Mouse (Mus musculus): ENCODE measurements around the gene Rsrc1. TPM values are rescaled to one million over a fixed set of nuclear protein-coding genes. Genes with fewer than 3 reads are reported as not detected.

Gene Rsrc1
- polyA plus RNA-seq, 1 experiment from 2014 or later: 33.8 TPM

- no peak overlapping the region for H3K4me3 ChIP-seq (ENCODE audit: low read depth, low read length)
- no peak overlapping the region for H3K9ac ChIP-seq (ENCODE audit: low read depth, low read length)
- no peak overlapping the region for H3K4me2 ChIP-seq
- no peaks in the 10 kb centered on the region for H3K9me3 ChIP-seq (replicated peaks; ENCODE audit: control insufficient read depth, low read length)
- H3K4me1 ChIP-seq (ENCODE audit: control insufficient read depth, insufficient read depth, low read length): no peaks in the 10 kb centered on the region; the same call in 1 of the 2 replicates
- no peak for ATAC-seq (replicated peaks; ENCODE audit: insufficient number of reproducible peaks, low FRiP score, low TSS enrichment)
- no peaks in the 10 kb centered on the region for H3K27me3 ChIP-seq (ENCODE audit: control insufficient read depth, insufficient read depth, low read length)
- 61% methylated on average over 4 of the region's 4 CpGs for WGBS (ENCODE audit: insufficient replicate concordance)
- no peak overlapping the region for H3K27ac ChIP-seq (ENCODE audit: low read depth, low read length)
- no peaks in the 10 kb centered on the region for H3K36me3 ChIP-seq (ENCODE audit: control insufficient read depth, insufficient read depth, low read length)
Measured at GRCm38 (mm10) chr3:67279781-67280180, 298.6 kb downstream of the Rsrc1 start.

- Histone ChIP-seq H3K36me3 (ENCODE audit: control insufficient read depth, insufficient read depth, low read length) (no peaks in the 10 kb centered on the region), H3K27ac (ENCODE audit: low read depth, low read length) (no peak overlapping the region), H3K9ac (ENCODE audit: low read depth, low read length) (no peak overlapping the region), H3K27me3 (ENCODE audit: control insufficient read depth, insufficient read depth, low read length) (no peaks in the 10 kb centered on the region), H3K4me3 (ENCODE audit: low read depth, low read length) (no peak overlapping the region), H3K9me3 (replicated peaks; ENCODE audit: control insufficient read depth, low read length) (no peaks in the 10 kb centered on the region), H3K4me2 (no peak overlapping the region), H3K4me1 (ENCODE audit: control insufficient read depth, insufficient read depth, low read length) (no peaks in the 10 kb centered on the region; the same call in 1 of the 2 replicates)
- no peak for ATAC-seq (replicated peaks; ENCODE audit: insufficient number of reproducible peaks, low FRiP score, low TSS enrichment)
- WGBS (ENCODE audit: insufficient replicate concordance): 45% methylated on average over 3 of the region's 3 CpGs
Measured at GRCm38 (mm10) chr3:67280247-67280646, 299.1 kb downstream of the Rsrc1 start.

- no peak for ATAC-seq (replicated peaks; ENCODE audit: insufficient number of reproducible peaks, low FRiP score, low TSS enrichment)
- Histone ChIP-seq H3K9ac (ENCODE audit: low read depth, low read length) (no peak overlapping the region), H3K4me3 (ENCODE audit: low read depth, low read length) (no peak overlapping the region), H3K27me3 (ENCODE audit: control insufficient read depth, insufficient read depth, low read length) (no peaks in the 10 kb centered on the region), H3K27ac (ENCODE audit: low read depth, low read length) (no peak overlapping the region), H3K36me3 (ENCODE audit: control insufficient read depth, insufficient read depth, low read length) (no peaks in the 10 kb centered on the region), H3K9me3 (replicated peaks; ENCODE audit: control insufficient read depth, low read length) (no peaks in the 10 kb centered on the region), H3K4me1 (ENCODE audit: control insufficient read depth, insufficient read depth, low read length) (no peaks in the 10 kb centered on the region; the same call in 1 of the 2 replicates), H3K4me2 (no peak overlapping the region)
- 92% methylated on average over 1 of the region's 1 CpGs for WGBS (ENCODE audit: insufficient replicate concordance)
Measured at GRCm38 (mm10) chr3:67284039-67284438, 302.8 kb downstream of the Rsrc1 start.

- Histone ChIP-seq H3K9ac (ENCODE audit: low read depth, low read length) (no peak overlapping the region), H3K4me2 (no peak overlapping the region), H3K27me3 (ENCODE audit: control insufficient read depth, insufficient read depth, low read length) (no peaks in the 10 kb centered on the region), H3K9me3 (replicated peaks; ENCODE audit: control insufficient read depth, low read length) (no peaks in the 10 kb centered on the region), H3K4me3 (ENCODE audit: low read depth, low read length) (no peak overlapping the region), H3K27ac (ENCODE audit: low read depth, low read length) (no peak overlapping the region), H3K36me3 (ENCODE audit: control insufficient read depth, insufficient read depth, low read length) (no peaks in the 10 kb centered on the region), H3K4me1 (ENCODE audit: control insufficient read depth, insufficient read depth, low read length) (no peaks in the 10 kb centered on the region; the same call in 1 of the 2 replicates)
- ATAC-seq (replicated peaks; ENCODE audit: insufficient number of reproducible peaks, low FRiP score, low TSS enrichment): no peak
- 53% methylated on average over 4 of the region's 4 CpGs for WGBS (ENCODE audit: insufficient replicate concordance)
Measured at GRCm38 (mm10) chr3:67284848-67285247, 303.7 kb downstream of the Rsrc1 start.

GRCm38 (mm10) chr3:67288664-67289063, 307.5 kb downstream of the Rsrc1 start:
- ATAC-seq (replicated peaks; ENCODE audit: insufficient number of reproducible peaks, low FRiP score, low TSS enrichment): no peak
- Histone ChIP-seq H3K27ac (ENCODE audit: low read depth, low read length) (no peak overlapping the region), H3K9ac (ENCODE audit: low read depth, low read length) (no peak overlapping the region), H3K36me3 (ENCODE audit: control insufficient read depth, insufficient read depth, low read length) (no peaks in the 10 kb centered on the region), H3K27me3 (ENCODE audit: control insufficient read depth, insufficient read depth, low read length) (no peaks in the 10 kb centered on the region), H3K9me3 (replicated peaks; ENCODE audit: control insufficient read depth, low read length) (no peaks in the 10 kb centered on the region), H3K4me1 (ENCODE audit: control insufficient read depth, insufficient read depth, low read length) (no peaks in the 10 kb centered on the region; the same call in 1 of the 2 replicates), H3K4me3 (ENCODE audit: low read depth, low read length) (no peak overlapping the region), H3K4me2 (no peak overlapping the region)
- 91% methylated on average over 7 of the region's 7 CpGs for WGBS (ENCODE audit: insufficient replicate concordance)

GRCm38 (mm10) chr3:67289482-67289881, 308.3 kb downstream of the Rsrc1 start:
- Histone ChIP-seq H3K4me3 (ENCODE audit: low read depth, low read length) (no peak overlapping the region), H3K27me3 (ENCODE audit: control insufficient read depth, insufficient read depth, low read length) (no peaks in the 10 kb centered on the region), H3K4me1 (ENCODE audit: control insufficient read depth, insufficient read depth, low read length) (no peaks in the 10 kb centered on the region; the same call in 1 of the 2 replicates), H3K27ac (ENCODE audit: low read depth, low read length) (no peak overlapping the region), H3K9ac (ENCODE audit: low read depth, low read length) (no peak overlapping the region), H3K9me3 (replicated peaks; ENCODE audit: control insufficient read depth, low read length) (no peaks in the 10 kb centered on the region), H3K36me3 (ENCODE audit: control insufficient read depth, insufficient read depth, low read length) (no peaks in the 10 kb centered on the region), H3K4me2 (no peak overlapping the region)
- no peak for ATAC-seq (replicated peaks; ENCODE audit: insufficient number of reproducible peaks, low FRiP score, low TSS enrichment)
- WGBS (ENCODE audit: insufficient replicate concordance): 85% methylated on average over 6 of the region's 6 CpGs

- WGBS (ENCODE audit: insufficient replicate concordance): 74% methylated on average over 1 of the region's 2 CpGs
- H3K27ac ChIP-seq (ENCODE audit: low read depth, low read length): no peak overlapping the region
- H3K4me3 ChIP-seq (ENCODE audit: low read depth, low read length): no peak overlapping the region
- H3K27me3 ChIP-seq (ENCODE audit: control insufficient read depth, insufficient read depth, low read length): no peaks in the 10 kb centered on the region
- H3K9ac ChIP-seq (ENCODE audit: low read depth, low read length): no peak overlapping the region
- H3K4me1 ChIP-seq (ENCODE audit: control insufficient read depth, insufficient read depth, low read length): no peaks in the 10 kb centered on the region
- no peaks in the 10 kb centered on the region for H3K36me3 ChIP-seq (ENCODE audit: control insufficient read depth, insufficient read depth, low read length)
- ATAC-seq (replicated peaks; ENCODE audit: insufficient number of reproducible peaks, low FRiP score, low TSS enrichment): no peak
- no peak overlapping the region for H3K4me2 ChIP-seq
- H3K9me3 ChIP-seq (replicated peaks; ENCODE audit: control insufficient read depth, low read length): no peaks in the 10 kb centered on the region
Measured at GRCm38 (mm10) chr3:67308725-67309124, 327.5 kb downstream of the Rsrc1 start.

GRCm38 (mm10) chr3:67309644-67310311, 328.6 kb downstream of the Rsrc1 start:
- WGBS (ENCODE audit: insufficient replicate concordance): 60% methylated on average over 7 of the region's 7 CpGs
- Histone ChIP-seq H3K27ac (ENCODE audit: low read depth, low read length) (no peak overlapping the region), H3K4me1 (ENCODE audit: control insufficient read depth, insufficient read depth, low read length) (no peaks in the 10 kb centered on the region), H3K36me3 (ENCODE audit: control insufficient read depth, insufficient read depth, low read length) (no peaks in the 10 kb centered on the region), H3K27me3 (ENCODE audit: control insufficient read depth, insufficient read depth, low read length) (no peaks in the 10 kb centered on the region), H3K9me3 (replicated peaks; ENCODE audit: control insufficient read depth, low read length) (no peaks in the 10 kb centered on the region), H3K4me3 (ENCODE audit: low read depth, low read length) (no peak overlapping the region), H3K9ac (ENCODE audit: low read depth, low read length) (no peak overlapping the region), H3K4me2 (no peak overlapping the region)
- ATAC-seq (replicated peaks; ENCODE audit: insufficient number of reproducible peaks, low FRiP score, low TSS enrichment): no peak

GRCm38 (mm10) chr3:67311436-67311835, 330.2 kb downstream of the Rsrc1 start:
- H3K4me2 ChIP-seq: no peak overlapping the region
- no peak overlapping the region for H3K9ac ChIP-seq (ENCODE audit: low read depth, low read length)
- H3K9me3 ChIP-seq (replicated peaks; ENCODE audit: control insufficient read depth, low read length): no peaks in the 10 kb centered on the region
- H3K27ac ChIP-seq (ENCODE audit: low read depth, low read length): no peak overlapping the region
- H3K4me3 ChIP-seq (ENCODE audit: low read depth, low read length): no peak overlapping the region
- no peaks in the 10 kb centered on the region for H3K27me3 ChIP-seq (ENCODE audit: control insufficient read depth, insufficient read depth, low read length)
- no peaks in the 10 kb centered on the region for H3K36me3 ChIP-seq (ENCODE audit: control insufficient read depth, insufficient read depth, low read length)
- no peak for ATAC-seq (replicated peaks; ENCODE audit: insufficient number of reproducible peaks, low FRiP score, low TSS enrichment)
- WGBS (ENCODE audit: insufficient replicate concordance): 25% methylated on average over 2 of the region's 2 CpGs
- H3K4me1 ChIP-seq (ENCODE audit: control insufficient read depth, insufficient read depth, low read length): no peaks in the 10 kb centered on the region

Data from heart, embryonic 11.5 days (tissue).